Mouse (Mus musculus) urinary bladder, postnatal 14 days (tissue): ENCODE measurements around the gene St6galnac3.

ENCODE experiments used
- DNase-seq: peaks from one replicate; pipeline ENCODE4 v3.0.0; 2021; ENCODE audit warnings: low spot score

St6galnac3 gene

GRCm38 (mm10) chr3:153348797-153349465 is 376.0 kb downstream of the St6galnac3 start:
- no peak for DNase-seq

- no peak for DNase-seq
These were observed 380.0 kb downstream of the St6galnac3 start for GRCm38 (mm10) chr3:153344979-153345378.

- no peak for DNase-seq
These were observed 385.0 kb downstream of the St6galnac3 start for GRCm38 (mm10) chr3:153339940-153340339.

- no peak for DNase-seq
These were observed 385.9 kb downstream of the St6galnac3 start for GRCm38 (mm10) chr3:153339091-153339490.

GRCm38 (mm10) chr3:153337779-153338178 is 387.2 kb downstream of the St6galnac3 start:
- no peak for DNase-seq

- DNase-seq: no peak
These were observed 387.8 kb downstream of the St6galnac3 start for GRCm38 (mm10) chr3:153337221-153337620.

- no peak for DNase-seq
These were observed 390.7 kb downstream of the St6galnac3 start for GRCm38 (mm10) chr3:153334152-153334825.

- no peak for DNase-seq
These were observed 400.7 kb downstream of the St6galnac3 start for GRCm38 (mm10) chr3:153324307-153324706.

- no peak for DNase-seq
These were observed 401.5 kb downstream of the St6galnac3 start for GRCm38 (mm10) chr3:153323446-153323845.

- DNase-seq: no peak
These were observed 411.4 kb downstream of the St6galnac3 start for GRCm38 (mm10) chr3:153313583-153313982.

GRCm38 (mm10) chr3:153313167-153313566 is 411.8 kb downstream of the St6galnac3 start:
- no peak for DNase-seq

GRCm38 (mm10) chr3:153312006-153312405 is 413.0 kb downstream of the St6galnac3 start:
- DNase-seq: no peak

- DNase-seq: no peak
These were observed 416.6 kb downstream of the St6galnac3 start for GRCm38 (mm10) chr3:153308379-153308778.

- no peak for DNase-seq
These were observed 419.8 kb downstream of the St6galnac3 start for GRCm38 (mm10) chr3:153305153-153305552.

- DNase-seq: no peak
These were observed 422.6 kb downstream of the St6galnac3 start for GRCm38 (mm10) chr3:153302376-153302775.

- DNase-seq: no peak
These were observed 428.5 kb downstream of the St6galnac3 start for GRCm38 (mm10) chr3:153296375-153297068.

- DNase-seq: no peak
These were observed 432.1 kb downstream of the St6galnac3 start for GRCm38 (mm10) chr3:153292853-153293252.

GRCm38 (mm10) chr3:153292363-153292762 is 432.6 kb downstream of the St6galnac3 start:
- no peak for DNase-seq

GRCm38 (mm10) chr3:153291406-153292045 is 433.4 kb downstream of the St6galnac3 start:
- no peak for DNase-seq

- no peak for DNase-seq
These were observed 435.0 kb downstream of the St6galnac3 start for GRCm38 (mm10) chr3:153289971-153290370.

- DNase-seq: no peak
These were observed 437.4 kb downstream of the St6galnac3 start for GRCm38 (mm10) chr3:153287564-153287963.

GRCm38 (mm10) chr3:153287081-153287480 is 437.9 kb downstream of the St6galnac3 start:
- DNase-seq: no peak
